Mouse (Mus musculus) kidney, embryonic 16.5 days (tissue): ENCODE results near the gene A830018L16Rik. TPM values are rescaled to one million over a fixed set of nuclear protein-coding genes. Genes with fewer than 3 reads are reported as not detected.
A peak's percentile ranks its signal among the peaks of the same experiment; 100 is the strongest.

Source experiments
- ATAC-seq: fragments of 200-750 bp; cut with Nextera tagmentation; 2 replicates; pipeline ENCODE4 v1.8.0; 2017; ENCODE audit warnings: moderate TSS enrichment; ENCODE audit not compliant: low FRiP score, low TSS enrichment
- H3K27ac ChIP-seq: fragments of 300-500 bp; sonication (generic); 2 replicates; pipeline ENCODE4 v1.5.1; 2014; ENCODE audit warnings: low read length
- H3K27me3 ChIP-seq: fragments of 300-500 bp; sonication (generic); 2 replicates; pipeline ENCODE4 v1.6.1; 2014; ENCODE audit warnings: low read length, control low read depth, mixed read lengths; ENCODE audit not compliant: insufficient read depth
- H3K36me3 ChIP-seq: fragments of 300-500 bp; sonication (generic); 2 replicates; pipeline ENCODE4 v1.6.1; 2014; ENCODE audit warnings: low read length, control low read depth, mixed read lengths; ENCODE audit not compliant: insufficient read depth
- H3K4me1 ChIP-seq: fragments of 300-500 bp; sonication (generic); 2 replicates; pipeline ENCODE4 v1.6.1; 2014; ENCODE audit warnings: low read length, control low read depth, mixed read lengths; ENCODE audit not compliant: insufficient read depth
- H3K4me2 ChIP-seq: fragments of 300-500 bp; sonication (generic); replicated peaks from 2 replicates; pipeline ENCODE4 v1.6.1; 2014; ENCODE audit warnings: low read depth, low read length
- H3K4me3 ChIP-seq: fragments of 300-500 bp; sonication (generic); 2 replicates; pipeline ENCODE4 v1.5.1; 2014; ENCODE audit warnings: mild to moderate bottlenecking, low read length
- H3K9ac ChIP-seq: fragments of 300-500 bp; sonication (generic); replicated peaks from 2 replicates; pipeline ENCODE4 v1.6.1; 2014; ENCODE audit warnings: low read length
- H3K9me3 ChIP-seq: fragments of 300-500 bp; sonication (generic); 2 replicates; pipeline ENCODE4 v1.6.1; 2016; ENCODE audit warnings: low read length, control low read depth
- WGBS: fragments of 180-500 bp; shearing (Covaris S2); extraction: QIAGEN DNeasy Blood & Tissue Kit; methylation state at CpG from one replicate; pipeline ENCODE4 v1.1.7; 2014; 5-methylcytosine and 5-hydroxymethylcytosine counted together
- polyA plus RNA-seq: library from polyadenylated mRNA; unstranded; fragments of >200 nt; fragmentation: Nextera tagmentation; extraction: Ambion mirVana; gene quantifications from 2 replicates; pipeline ENCODE4 v1.2.1, GENCODE M21; 2015

A830018L16Rik gene
- polyA plus RNA-seq, 1 experiment from 2014 or later, result 0.42 TPM

GRCm38 (mm10) chr1:11580026-11580425 lies 166.1 kb downstream of the A830018L16Rik start:
- Histone ChIP-seq H3K27ac (no peak overlapping the region), H3K4me1 (no peaks in the 10 kb centered on the region), H3K27me3 (no peaks in the 10 kb centered on the region), H3K9ac (no peak overlapping the region), H3K9me3 (no peaks in the 10 kb centered on the region), H3K4me2 (no peak overlapping the region), H3K36me3 (no peaks in the 10 kb centered on the region), H3K4me3 (no peak overlapping the region)
- WGBS, result 70% methylated on average over 4 of the region's 4 CpGs
- no peak for ATAC-seq

GRCm38 (mm10) chr1:11588305-11588704 lies 174.4 kb downstream of the A830018L16Rik start:
- no peak overlapping the region for H3K4me3 ChIP-seq
- no peak overlapping the region for H3K27ac ChIP-seq
- H3K36me3 ChIP-seq, result no peaks in the 10 kb centered on the region
- no peaks in the 10 kb centered on the region for H3K9me3 ChIP-seq
- 76% methylated on average over 10 of the region's 10 CpGs for WGBS
- H3K9ac ChIP-seq, result no peak overlapping the region
- no peak for ATAC-seq
- H3K4me2 ChIP-seq, result no peak overlapping the region
- H3K27me3 ChIP-seq, result no peaks in the 10 kb centered on the region
- no peaks in the 10 kb centered on the region for H3K4me1 ChIP-seq

GRCm38 (mm10) chr1:11650137-11650536 lies 236.2 kb downstream of the A830018L16Rik start:
- Histone ChIP-seq H3K27ac (no peak overlapping the region), H3K9me3 (no peaks in the 10 kb centered on the region), H3K36me3 (no peaks in the 10 kb centered on the region), H3K27me3 (no peaks in the 10 kb centered on the region), H3K4me2 (no peak overlapping the region), H3K4me3 (no peak overlapping the region), H3K9ac (no peak overlapping the region), H3K4me1 (no peaks in the 10 kb centered on the region)
- no peak for ATAC-seq

DNA sequence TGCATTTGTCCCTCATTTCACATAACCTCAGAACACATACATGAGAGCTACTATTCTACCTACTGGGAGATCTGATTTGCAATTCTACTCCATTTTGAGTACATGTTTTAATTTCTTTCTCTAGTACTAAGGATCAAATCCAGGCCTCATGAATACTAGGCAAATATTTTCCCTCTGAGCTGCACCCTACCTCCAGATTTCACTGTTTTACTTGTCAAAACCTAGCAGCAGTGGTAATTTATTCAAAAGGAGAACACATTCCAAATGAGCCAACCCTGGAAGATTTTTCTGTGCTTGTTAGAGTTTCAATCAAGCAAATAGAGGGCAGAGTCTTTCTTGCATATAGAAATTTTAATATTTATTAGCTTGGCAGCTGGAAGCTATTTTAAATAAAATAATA lies 238.9 kb downstream of the A830018L16Rik start:
- Histone ChIP-seq H3K4me3 (no peak overlapping the region), H3K9me3 (no peaks in the 10 kb centered on the region), H3K36me3 (no peaks in the 10 kb centered on the region), H3K4me2 (no peak overlapping the region), H3K27me3 (no peaks in the 10 kb centered on the region), H3K27ac (no peak overlapping the region), H3K4me1 (no peaks in the 10 kb centered on the region), H3K9ac (no peak overlapping the region)
- no peak for ATAC-seq

DNA sequence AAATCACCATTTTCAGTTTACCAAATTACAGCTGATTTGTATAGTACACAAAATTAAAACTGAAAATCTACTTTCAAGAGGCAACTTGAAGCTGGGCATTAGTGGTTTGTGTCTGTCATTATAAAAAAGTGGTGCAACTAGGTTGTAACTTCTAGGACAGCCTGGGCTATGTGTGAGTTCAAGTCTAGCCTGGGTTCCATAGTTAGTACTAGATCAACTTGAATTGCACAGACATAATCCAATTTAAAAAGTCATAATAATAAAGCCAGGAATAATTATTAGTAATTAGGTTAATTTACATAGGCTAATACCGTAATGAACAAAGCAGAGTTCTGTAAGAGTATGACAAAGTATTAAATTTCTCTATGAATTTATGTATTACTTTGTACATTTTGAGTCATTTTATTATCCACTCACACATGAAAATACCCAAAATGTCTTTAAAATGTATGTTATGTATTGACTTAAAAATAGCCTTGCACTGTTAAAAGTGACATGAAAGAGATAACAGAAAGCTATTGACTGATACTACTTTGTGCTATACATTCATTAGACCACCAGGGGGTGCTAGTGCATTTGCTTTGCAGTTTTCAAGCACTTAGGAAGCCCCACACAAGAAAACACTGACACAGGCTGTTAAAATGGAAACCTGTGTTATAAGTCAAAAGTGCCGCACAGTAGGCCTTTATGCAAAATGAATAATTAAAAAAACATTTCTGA lies 243.6 kb downstream of the A830018L16Rik start:
- 59% methylated on average over 2 of the region's 2 CpGs for WGBS
- Histone ChIP-seq H3K9ac (no peak overlapping the region), H3K4me2 (no peak overlapping the region), H3K4me1 (no peaks in the 10 kb centered on the region), H3K4me3 (no peak overlapping the region), H3K36me3 (no peaks in the 10 kb centered on the region), H3K27ac (no peak overlapping the region), H3K9me3 (no peaks in the 10 kb centered on the region), H3K27me3 (no peaks in the 10 kb centered on the region)
- peak; percentile 69; the same call in 1 of the 2 replicates for ATAC-seq

- no peak for ATAC-seq
- no peak overlapping the region for H3K9ac ChIP-seq
- H3K4me2 ChIP-seq, result no peak overlapping the region
- H3K9me3 ChIP-seq, result no peaks in the 10 kb centered on the region
- H3K27me3 ChIP-seq, result no peaks in the 10 kb centered on the region
- H3K4me1 ChIP-seq, result no peaks in the 10 kb centered on the region
- WGBS, result 43% methylated on average over 3 of the region's 3 CpGs
- H3K4me3 ChIP-seq, result no peak overlapping the region
- H3K27ac ChIP-seq, result no peak overlapping the region
- H3K36me3 ChIP-seq, result no peaks in the 10 kb centered on the region
Measured at GRCm38 (mm10) chr1:11658061-11658625, 244.2 kb downstream of the A830018L16Rik start.

GRCm38 (mm10) chr1:11744749-11745314 lies 330.9 kb downstream of the A830018L16Rik start:
- no peak overlapping the region for H3K27ac ChIP-seq
- no peaks in the 10 kb centered on the region for H3K36me3 ChIP-seq
- H3K9ac ChIP-seq, result no peak overlapping the region
- no peak overlapping the region for H3K4me2 ChIP-seq
- H3K9me3 ChIP-seq, result 0 out of 2 replicates have a peak, but pooled peaks cover 9% of the 10 kb centered on the region
- no peak overlapping the region for H3K4me3 ChIP-seq
- no peaks in the 10 kb centered on the region for H3K27me3 ChIP-seq
- H3K4me1 ChIP-seq, result no peaks in the 10 kb centered on the region
- no peak for ATAC-seq

- no peak for ATAC-seq
- Histone ChIP-seq H3K4me1 (no peaks in the 10 kb centered on the region), H3K9ac (no peak overlapping the region), H3K27me3 (no peaks in the 10 kb centered on the region), H3K4me3 (no peak overlapping the region), H3K27ac (no peak overlapping the region), H3K4me2 (no peak overlapping the region), H3K9me3 (0 out of 2 replicates have a peak, but pooled peaks cover 9% of the 10 kb centered on the region), H3K36me3 (no peaks in the 10 kb centered on the region)
- WGBS, result 77% methylated on average over 2 of the region's 2 CpGs
Measured at GRCm38 (mm10) chr1:11748424-11748823, 334.5 kb downstream of the A830018L16Rik start.

DNA sequence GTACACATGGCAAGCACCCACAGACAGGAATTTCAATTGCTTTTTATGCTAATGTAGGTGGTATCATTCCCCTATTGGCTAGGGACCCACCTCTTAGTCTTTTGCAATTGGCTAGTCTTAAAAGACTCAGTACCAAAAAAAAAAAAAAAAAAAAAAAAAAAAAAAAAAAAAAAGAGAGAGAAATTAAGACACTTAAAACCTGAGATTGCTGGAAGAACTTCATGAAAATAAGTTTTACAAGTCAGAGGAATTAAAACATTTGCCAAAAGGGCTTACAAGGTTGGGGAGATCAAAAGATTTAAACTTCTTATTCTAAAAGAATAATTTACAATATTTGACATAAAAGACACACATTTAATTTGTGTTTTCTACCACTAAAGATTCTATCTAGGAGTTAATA lies 336.2 kb downstream of the A830018L16Rik start:
- Histone ChIP-seq H3K9me3 (0 out of 2 replicates have a peak, but pooled peaks cover 9% of the 10 kb centered on the region), H3K4me1 (no peaks in the 10 kb centered on the region), H3K4me3 (no peak overlapping the region), H3K27ac (no peak overlapping the region), H3K9ac (no peak overlapping the region), H3K4me2 (no peak overlapping the region), H3K36me3 (no peaks in the 10 kb centered on the region), H3K27me3 (no peaks in the 10 kb centered on the region)
- ATAC-seq, result no peak

GRCm38 (mm10) chr1:11750607-11751006 lies 336.7 kb downstream of the A830018L16Rik start:
- no peak overlapping the region for H3K27ac ChIP-seq
- no peaks in the 10 kb centered on the region for H3K27me3 ChIP-seq
- 0 out of 2 replicates have a peak, but pooled peaks cover 9% of the 10 kb centered on the region for H3K9me3 ChIP-seq
- no peak overlapping the region for H3K4me3 ChIP-seq
- H3K36me3 ChIP-seq, result no peaks in the 10 kb centered on the region
- WGBS, result 32% methylated on average over 2 of the region's 2 CpGs
- H3K4me2 ChIP-seq, result no peak overlapping the region
- ATAC-seq, result peak; percentile 86
- no peaks in the 10 kb centered on the region for H3K4me1 ChIP-seq
- H3K9ac ChIP-seq, result no peak overlapping the region
